Mouse (Mus musculus): Measurements from ENCODE around the gene Wnt3a. TPM values are rescaled to one million over a fixed set of nuclear protein-coding genes. Genes with fewer than 3 reads are reported as not detected.
"Not testable (repeated sequence)": the region's sequence is repeated elsewhere in the genome, so short reads cannot be mapped to it uniquely, and the experiment has no call there.

The Wnt3a gene
- polyA plus RNA-seq, 1 experiment from 2014 or later = 6.8 TPM

GRCm38 (mm10) chr11:59306461-59307421 is 16.2 kb upstream of the Wnt3a start, which contains the start of gene Wnt9a:
TSS of gene Wnt9a (plus strand) at chr11:59306928.
- peaks cover 55% of the 10 kb centered on the region for H3K4me1 ChIP-seq
- ATAC-seq (ENCODE audit: low FRiP score) = peak; percentile 66
- under 1% methylated on average over 102 of the region's 128 CpGs for WGBS

DNA sequence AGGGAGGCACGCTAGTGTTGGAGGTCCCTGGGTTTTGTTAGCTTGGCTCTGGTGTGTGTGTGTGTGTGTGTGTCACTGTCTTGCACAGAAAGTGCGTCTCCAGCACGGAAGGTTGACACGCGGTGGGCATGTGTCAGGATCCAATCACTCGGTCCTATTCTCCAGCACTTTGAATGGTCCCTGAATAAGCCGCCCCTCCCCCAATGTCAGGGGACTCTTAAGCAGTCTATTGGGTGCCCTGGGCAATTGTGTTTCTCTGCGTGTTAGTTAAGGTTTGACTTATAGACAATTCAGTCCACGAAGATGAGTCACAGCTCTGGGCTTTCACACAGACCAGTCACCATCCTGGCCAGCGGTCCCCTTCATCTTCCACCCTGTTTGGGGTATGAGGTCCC is 15.3 kb upstream of the Wnt3a start:
- WGBS = 5% methylated on average over 10 of the region's 10 CpGs

More at GRCm38 (mm10) chr11:59306461-59307421, 16.2 kb upstream of the Wnt3a start, which contains the start of gene Wnt9a:
- H3K4me2 ChIP-seq = peak within 1 kb of the TSS; percentile 88
- H3K27ac ChIP-seq = no peak within 1 kb of the TSS
- H3K27me3 ChIP-seq = peaks cover 80% of the 10 kb centered on the region
- no peaks in the 10 kb centered on the region for H3K9me3 ChIP-seq
- H3K36me3 ChIP-seq (replicated peaks) = no peaks in the 10 kb centered on the region
- H3K4me3 ChIP-seq (replicated peaks) = peak within 1 kb of the TSS; percentile 56
- H3K9ac ChIP-seq = peak within 1 kb of the TSS; percentile 52

GRCm38 (mm10) chr11:59305008-59305820 is 14.7 kb upstream of the Wnt3a start:
- Histone ChIP-seq H3K27me3 (peaks cover 87% of the 10 kb centered on the region), H3K9me3 (no peaks in the 10 kb centered on the region), H3K27ac (no peak overlapping the region), H3K4me1 (peaks cover 45% of the 10 kb centered on the region), H3K36me3 (replicated peaks) (no peaks in the 10 kb centered on the region), H3K4me2 (peak overlapping the region; percentile 88; the same call in 1 of the 2 replicates), H3K9ac (no peak overlapping the region), H3K4me3 (replicated peaks) (no peak overlapping the region)
- WGBS = 57% methylated on average over 22 of the region's 22 CpGs
- no peak for ATAC-seq (ENCODE audit: low FRiP score)

More for the DNA sequence above, 15.3 kb upstream of the Wnt3a start:
- H3K36me3 ChIP-seq (replicated peaks) = no peaks in the 10 kb centered on the region
- no peaks in the 10 kb centered on the region for H3K9me3 ChIP-seq
- peaks cover 49% of the 10 kb centered on the region for H3K4me1 ChIP-seq
- no peak overlapping the region for H3K9ac ChIP-seq
- no peak overlapping the region for H3K27ac ChIP-seq
- H3K4me2 ChIP-seq = peak overlapping the region; percentile 88
- H3K27me3 ChIP-seq = peaks cover 82% of the 10 kb centered on the region
- no peak overlapping the region for H3K4me3 ChIP-seq (replicated peaks)
- ATAC-seq (ENCODE audit: low FRiP score) = no peak

- no peak overlapping the region for H3K27ac ChIP-seq
- H3K4me2 ChIP-seq = no peak overlapping the region
- H3K9ac ChIP-seq = no peak overlapping the region
- no peaks in the 10 kb centered on the region for H3K36me3 ChIP-seq (replicated peaks)
- 36% methylated on average over 9 of the region's 10 CpGs for WGBS
- H3K27me3 ChIP-seq = peaks cover 87% of the 10 kb centered on the region
- H3K4me3 ChIP-seq (replicated peaks) = no peak overlapping the region
- ATAC-seq (ENCODE audit: low FRiP score) = 0 out of 2 replicates have a peak, but pooled peaks have one; percentile 12
- no peaks in the 10 kb centered on the region for H3K9me3 ChIP-seq
- H3K4me1 ChIP-seq = peaks cover 22% of the 10 kb centered on the region
Observed at GRCm38 (mm10) chr11:59302700-59303569, 12.4 kb upstream of the Wnt3a start.

- not testable (repeated sequence) for H3K4me2 ChIP-seq; H3K4me1 ChIP-seq; H3K4me3 ChIP-seq (replicated peaks); ATAC-seq (ENCODE audit: low FRiP score); H3K9ac ChIP-seq; H3K27ac ChIP-seq; H3K9me3 ChIP-seq; H3K36me3 ChIP-seq (replicated peaks)
- whole genome bisulfite sequencing = 73% methylated on average over 2 of the region's 2 CpGs
- H3K27me3 ChIP-seq = peaks cover 85% of the 10 kb centered on the region
Observed at GRCm38 (mm10) chr11:59301053-59301452, 10.5 kb upstream of the Wnt3a start.

DNA sequence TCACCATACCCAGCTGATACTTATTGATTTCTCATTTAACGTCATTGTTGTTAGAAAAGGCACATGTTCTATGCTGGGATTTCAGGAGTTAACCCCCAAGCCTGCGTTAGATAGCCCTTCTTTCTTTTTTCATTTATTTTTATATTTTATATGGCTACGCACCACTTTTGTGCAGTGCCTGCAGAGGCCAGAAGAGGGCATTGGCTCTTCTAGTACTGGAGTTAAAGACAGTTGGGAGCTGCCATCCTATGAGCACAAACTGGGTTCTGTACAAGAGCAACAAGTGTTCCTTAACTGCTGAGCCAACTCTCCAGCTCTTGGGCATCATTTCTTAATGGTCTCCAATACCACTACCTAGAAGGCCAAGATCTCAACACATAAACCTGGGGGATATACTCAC is 9.6 kb upstream of the Wnt3a start:
- no peaks in the 10 kb centered on the region for H3K4me1 ChIP-seq
- 30% methylated on average over 3 of the region's 3 CpGs for WGBS
- no peaks in the 10 kb centered on the region for H3K36me3 ChIP-seq (replicated peaks)
- H3K9me3 ChIP-seq = no peaks in the 10 kb centered on the region
- no peak for ATAC-seq (ENCODE audit: low FRiP score)
- no peak overlapping the region for H3K4me3 ChIP-seq (replicated peaks)
- H3K9ac ChIP-seq = no peak overlapping the region
- H3K4me2 ChIP-seq = no peak overlapping the region
- peaks cover 83% of the 10 kb centered on the region for H3K27me3 ChIP-seq
- H3K27ac ChIP-seq = no peak overlapping the region

DNA sequence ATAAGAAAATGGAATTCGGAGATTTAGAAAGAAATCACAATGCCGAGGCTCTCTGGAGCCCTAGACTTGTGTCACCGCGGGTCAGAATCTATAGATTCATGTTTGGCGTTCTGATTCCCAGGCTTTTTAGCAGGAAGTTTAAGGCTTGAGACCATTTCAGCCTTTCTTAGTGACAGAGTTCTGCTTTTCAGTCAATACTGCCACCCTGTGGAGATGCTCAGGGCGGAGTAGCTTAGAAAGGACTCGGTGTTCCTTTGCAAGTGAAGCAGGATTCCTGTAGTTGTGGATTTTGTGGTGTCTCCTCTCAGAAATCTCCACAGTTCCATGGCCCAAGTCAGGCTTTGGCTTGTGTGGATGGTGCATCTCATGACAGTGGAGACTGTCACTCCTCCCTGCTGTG is 7.4 kb upstream of the Wnt3a start:
- ATAC-seq (ENCODE audit: low FRiP score) = peak; percentile 14; the same call in 1 of the 2 replicates
- 22% methylated on average over 7 of the region's 7 CpGs for WGBS

GRCm38 (mm10) chr11:59293616-59294015 is 3.1 kb upstream of the Wnt3a start:
- peaks cover 16% of the 10 kb centered on the region for H3K4me1 ChIP-seq
- H3K9ac ChIP-seq = no peak overlapping the region
- H3K4me2 ChIP-seq = no peak overlapping the region
- H3K36me3 ChIP-seq (replicated peaks) = no peaks in the 10 kb centered on the region
- no peak for ATAC-seq (ENCODE audit: low FRiP score)
- peaks cover 93% of the 10 kb centered on the region for H3K27me3 ChIP-seq
- no peak overlapping the region for H3K4me3 ChIP-seq (replicated peaks)
- H3K9me3 ChIP-seq = no peaks in the 10 kb centered on the region
- WGBS = 24% methylated on average over 7 of the region's 7 CpGs
- no peak overlapping the region for H3K27ac ChIP-seq

More for the DNA sequence above, 7.4 kb upstream of the Wnt3a start:
- Histone ChIP-seq H3K9me3 (no peaks in the 10 kb centered on the region), H3K4me3 (replicated peaks) (no peak overlapping the region), H3K27ac (no peak overlapping the region), H3K4me2 (no peak overlapping the region), H3K4me1 (no peaks in the 10 kb centered on the region), H3K36me3 (replicated peaks) (no peaks in the 10 kb centered on the region), H3K27me3 (peaks cover 79% of the 10 kb centered on the region), H3K9ac (no peak overlapping the region)

DNA sequence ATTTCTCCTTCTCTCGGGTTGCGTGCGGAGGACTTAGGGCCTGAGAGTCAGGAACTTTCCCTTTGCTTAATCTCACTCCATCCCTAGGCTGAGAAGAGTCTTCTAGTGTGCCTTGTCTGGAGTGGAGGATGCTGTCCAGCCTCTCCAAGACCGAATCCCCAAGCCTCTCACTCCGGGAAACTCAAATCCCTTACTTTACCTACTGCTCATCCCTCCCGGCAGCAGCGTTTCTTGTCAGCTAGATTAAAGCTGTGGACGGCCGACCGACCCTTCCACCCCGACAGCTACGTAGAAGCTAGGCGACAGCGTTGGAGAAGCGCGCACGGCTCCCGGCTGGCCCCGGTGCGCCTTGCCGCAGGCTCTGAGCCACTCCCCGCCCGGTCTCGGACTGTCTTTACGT is 846 bp downstream of the Wnt3a start:
- H3K4me1 ChIP-seq = peaks cover 16% of the 10 kb centered on the region
- ATAC-seq (ENCODE audit: low FRiP score) = no peak
- H3K4me3 ChIP-seq (replicated peaks) = peak overlapping the region; percentile 33
- 0 out of 2 replicates have a peak overlapping the region, but pooled peaks have one; percentile 25 for H3K27ac ChIP-seq
- peaks cover 96% of the 10 kb centered on the region for H3K27me3 ChIP-seq
- peak overlapping the region; percentile 49 for H3K4me2 ChIP-seq
- no peak overlapping the region for H3K9ac ChIP-seq
- no peaks in the 10 kb centered on the region for H3K9me3 ChIP-seq
- under 1% methylated on average over 25 of the region's 25 CpGs for WGBS
- no peaks in the 10 kb centered on the region for H3K36me3 ChIP-seq (replicated peaks)

- WGBS = 15% methylated on average over 14 of the region's 14 CpGs
- no peak overlapping the region for H3K4me2 ChIP-seq
- H3K9ac ChIP-seq = no peak overlapping the region
- H3K27me3 ChIP-seq = peaks cover 95% of the 10 kb centered on the region
- H3K36me3 ChIP-seq (replicated peaks) = no peaks in the 10 kb centered on the region
- no peaks in the 10 kb centered on the region for H3K9me3 ChIP-seq
- H3K4me3 ChIP-seq (replicated peaks) = no peak overlapping the region
- ATAC-seq (ENCODE audit: low FRiP score) = no peak
- H3K27ac ChIP-seq = no peak overlapping the region
- H3K4me1 ChIP-seq = peaks cover 5% of the 10 kb centered on the region; the same call in 1 of the 2 replicates
Observed at GRCm38 (mm10) chr11:59284146-59284545, 6.4 kb downstream of the Wnt3a start.

GRCm38 (mm10) chr11:59282933-59283332 is 7.6 kb downstream of the Wnt3a start:
- H3K9me3 ChIP-seq = no peaks in the 10 kb centered on the region
- ATAC-seq (ENCODE audit: low FRiP score) = no peak
- no peak overlapping the region for H3K27ac ChIP-seq
- WGBS = 74% methylated on average over 10 of the region's 10 CpGs
- no peak overlapping the region for H3K9ac ChIP-seq
- H3K4me3 ChIP-seq (replicated peaks) = no peak overlapping the region
- no peak overlapping the region for H3K4me2 ChIP-seq
- peaks cover 86% of the 10 kb centered on the region for H3K27me3 ChIP-seq
- H3K36me3 ChIP-seq (replicated peaks) = no peaks in the 10 kb centered on the region
- no peaks in the 10 kb centered on the region for H3K4me1 ChIP-seq

All from forebrain, embryonic 12.5 days (tissue).